Mouse (Mus musculus): ENCODE measurements at regions not wholly inside any gene's neighbourhood (a gene's known extent, or its start where the extent isn't known, plus 50 kb on each side); places are given as distances from the start of the nearest gene placed in this dataset.

DNA sequence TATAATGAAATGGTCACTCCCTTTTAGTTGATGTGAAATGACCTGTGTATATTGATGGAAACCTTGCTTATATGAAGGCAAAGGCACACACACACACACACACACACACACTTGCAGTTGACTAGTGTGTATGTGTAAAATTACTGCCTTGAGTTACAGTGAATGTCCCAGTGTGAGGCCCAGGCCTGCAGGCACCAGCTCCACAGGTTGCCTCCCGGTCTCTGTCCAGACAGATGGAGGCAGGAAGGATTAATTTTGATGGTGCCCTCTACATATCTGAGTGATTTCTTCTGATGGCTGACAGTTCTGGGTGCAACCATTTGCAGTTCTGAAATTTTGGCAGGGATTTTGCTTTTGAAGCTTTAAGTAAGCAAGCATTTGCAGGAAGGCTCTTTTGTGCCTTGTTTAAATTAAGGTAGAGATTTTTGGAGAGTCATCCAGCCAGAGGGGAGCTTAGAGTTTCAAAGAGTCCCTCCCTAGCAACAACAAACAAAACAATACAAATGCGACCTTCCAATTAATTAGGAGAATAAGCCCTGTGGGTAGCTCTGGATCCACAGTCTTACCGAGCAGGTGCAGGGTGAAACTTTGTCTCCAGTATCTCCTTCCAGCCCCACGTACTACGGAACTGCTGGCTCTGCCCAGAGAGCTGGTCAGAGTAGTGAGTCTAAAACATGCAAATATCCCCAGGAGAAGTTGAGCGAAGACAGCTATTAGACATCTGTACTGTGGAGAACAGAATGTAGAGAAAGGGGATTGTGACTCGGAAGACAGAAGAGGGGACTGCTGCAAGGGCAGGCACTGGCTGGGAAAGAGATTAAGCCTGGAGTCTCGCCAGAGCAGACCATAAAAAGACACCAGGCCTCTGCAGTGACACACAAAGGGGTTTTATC lies 87.5 kb upstream of the Tut7 start:
- DNase-seq = no peak

DNA sequence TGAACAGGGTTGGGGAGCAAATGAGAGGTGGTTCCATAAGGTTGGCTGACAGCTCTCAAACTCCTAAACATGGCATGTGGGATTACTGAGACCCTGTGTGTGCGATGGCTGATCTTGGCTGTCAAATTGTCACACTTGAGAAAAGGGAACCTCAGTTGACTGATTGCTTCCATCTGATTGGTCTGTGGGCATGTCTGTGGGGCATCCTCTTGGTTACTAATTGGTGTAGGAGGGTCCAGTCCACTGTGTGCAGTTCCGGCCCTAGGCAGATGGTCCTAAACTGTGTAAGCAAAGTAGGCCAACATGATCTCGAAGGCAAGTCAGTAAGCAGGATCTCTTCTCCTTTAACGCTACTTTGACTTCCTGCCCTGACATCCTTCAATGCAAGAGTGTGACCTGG lies 86.5 kb upstream of the Tut7 start:
- no peak for DNase-seq

- DNase-seq = no peak
Measured at GRCm38 (mm10) chr13:59908786-59909185, 85.8 kb upstream of the Tut7 start.

DNA sequence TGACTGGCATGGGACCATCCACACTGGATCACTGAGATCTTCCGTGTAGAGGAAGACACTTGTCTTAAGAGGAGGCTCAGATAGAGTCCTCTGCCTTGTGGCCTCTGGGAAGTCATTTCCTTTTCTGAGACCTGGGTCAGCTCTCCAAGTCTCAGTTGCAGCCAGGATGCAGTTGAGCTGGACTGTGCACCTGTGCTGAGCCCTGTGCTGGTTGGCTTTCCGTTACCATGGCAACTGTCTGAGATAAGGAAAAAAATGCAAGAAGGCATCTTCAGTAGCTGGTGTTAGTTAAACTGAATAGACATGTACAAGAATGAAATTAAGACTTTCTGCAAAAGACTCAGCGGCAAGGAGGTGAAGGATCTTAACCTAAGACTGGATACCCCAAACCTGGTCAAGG lies 82.5 kb upstream of the Tut7 start:
- DNase-seq = no peak

DNA sequence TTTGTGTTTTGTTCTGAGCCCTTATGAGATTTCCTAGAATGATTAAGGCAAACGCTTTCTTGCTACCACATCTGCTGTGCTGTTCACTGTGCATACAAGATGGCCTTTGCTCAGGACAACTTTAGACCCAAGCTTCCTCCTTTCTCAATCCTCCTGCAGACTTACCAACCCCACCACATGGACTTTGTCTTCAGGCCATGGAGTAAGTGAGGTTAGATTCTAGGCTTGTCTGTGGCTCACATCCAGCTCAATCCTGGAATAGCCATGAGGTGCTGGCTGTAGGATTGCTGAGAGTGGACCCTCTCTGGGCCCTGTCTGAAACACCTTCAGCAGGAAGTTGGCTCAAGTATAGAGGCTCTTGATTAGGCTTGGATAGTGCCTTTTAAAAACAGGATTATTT lies 81.5 kb upstream of the Tut7 start:
- no peak for DNase-seq

GRCm38 (mm10) chr13:59899521-59899920 lies 76.6 kb upstream of the Tut7 start:
- no peak for DNase-seq

GRCm38 (mm10) chr13:59895754-59896153 lies 72.8 kb upstream of the Tut7 start:
- no peak for DNase-seq

- no peak for DNase-seq
Measured at GRCm38 (mm10) chr13:59894094-59894493, 71.1 kb upstream of the Tut7 start.

GRCm38 (mm10) chr13:59892961-59893360 lies 70.0 kb upstream of the Tut7 start:
- DNase-seq = no peak

- DNase-seq = no peak
Measured at GRCm38 (mm10) chr13:59892340-59892739, 69.4 kb upstream of the Tut7 start.

DNA sequence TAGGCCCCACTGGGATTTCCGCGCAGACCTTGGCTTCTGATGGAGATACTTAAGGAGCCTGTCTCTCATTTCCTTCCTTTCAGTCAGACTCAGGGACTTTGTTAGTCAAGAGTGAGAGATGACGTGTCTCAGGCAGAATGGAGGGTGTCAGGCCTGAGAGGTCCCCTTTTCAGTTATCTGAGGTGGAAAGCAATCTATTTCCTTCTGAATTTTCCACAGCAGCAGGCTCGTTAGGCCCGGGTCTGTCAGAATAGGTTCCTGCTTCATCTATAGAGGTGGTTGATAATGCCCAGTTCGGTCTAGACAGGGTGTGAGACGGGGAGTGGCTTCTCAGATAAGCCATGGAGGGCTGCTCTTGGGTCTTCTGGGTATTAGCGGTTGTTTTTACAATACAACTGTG lies 68.8 kb upstream of the Tut7 start:
- no peak for DNase-seq

DNA sequence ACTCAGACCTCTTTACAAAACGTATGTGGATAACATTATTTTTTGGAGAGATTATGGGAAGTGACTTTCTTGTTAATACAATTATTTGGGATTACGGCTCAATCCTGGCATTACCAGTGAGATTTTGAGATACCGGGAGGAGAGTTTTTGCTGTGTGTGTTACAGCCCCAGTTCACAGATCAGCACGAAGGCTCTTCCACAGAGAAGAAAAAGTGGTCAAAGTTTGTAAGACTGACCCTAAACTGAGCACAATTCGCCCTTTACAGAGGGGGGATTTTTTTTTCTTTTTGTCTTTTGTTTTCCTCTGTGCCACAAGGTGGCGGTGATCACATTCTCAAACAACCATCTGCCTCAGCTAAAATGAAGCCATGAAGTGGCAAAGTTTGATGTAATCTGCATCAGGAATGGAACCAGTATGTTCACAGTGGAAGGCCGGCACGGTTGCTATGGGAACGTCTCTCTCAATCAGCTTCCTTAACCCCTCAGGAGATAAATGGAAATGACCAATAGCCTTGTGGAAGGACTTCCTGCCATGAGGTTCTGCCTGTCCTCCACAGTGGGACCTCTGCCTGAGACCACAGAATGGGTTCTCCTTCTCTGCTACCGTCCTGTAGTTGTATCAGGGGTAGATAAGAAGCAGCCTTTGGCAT lies 66.6 kb upstream of the Tut7 start:
- DNase-seq = peak; percentile 34

- DNase-seq = no peak
Measured at GRCm38 (mm10) chr13:59888038-59889016, 65.4 kb upstream of the Tut7 start.

DNA sequence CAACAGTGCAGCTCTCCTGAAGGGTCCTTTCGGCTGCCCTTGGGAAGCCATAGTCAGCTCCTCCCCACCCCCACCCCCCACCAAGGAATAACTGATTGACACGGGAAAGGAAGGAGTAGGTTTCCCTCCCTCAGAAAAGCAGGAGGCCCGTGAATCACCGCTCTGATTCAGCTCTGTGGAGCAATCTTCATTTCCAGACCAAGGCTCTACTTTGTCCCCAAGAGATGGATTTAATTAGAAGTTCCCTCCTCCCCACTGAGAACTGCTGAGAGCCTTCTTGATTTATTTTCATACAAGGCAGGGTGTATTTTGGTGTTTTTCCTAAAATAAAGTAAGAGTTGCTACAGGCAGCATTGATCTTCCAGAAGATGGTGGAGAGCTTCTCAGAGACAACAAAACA lies 64.4 kb upstream of the Tut7 start:
- peak; percentile 39 for DNase-seq

- DNase-seq = no peak
Measured at GRCm38 (mm10) chr13:59886572-59886971, 63.6 kb upstream of the Tut7 start.

GRCm38 (mm10) chr13:59881989-59882784 lies 59.2 kb upstream of the Tut7 start:
- DNase-seq = no peak

DNA sequence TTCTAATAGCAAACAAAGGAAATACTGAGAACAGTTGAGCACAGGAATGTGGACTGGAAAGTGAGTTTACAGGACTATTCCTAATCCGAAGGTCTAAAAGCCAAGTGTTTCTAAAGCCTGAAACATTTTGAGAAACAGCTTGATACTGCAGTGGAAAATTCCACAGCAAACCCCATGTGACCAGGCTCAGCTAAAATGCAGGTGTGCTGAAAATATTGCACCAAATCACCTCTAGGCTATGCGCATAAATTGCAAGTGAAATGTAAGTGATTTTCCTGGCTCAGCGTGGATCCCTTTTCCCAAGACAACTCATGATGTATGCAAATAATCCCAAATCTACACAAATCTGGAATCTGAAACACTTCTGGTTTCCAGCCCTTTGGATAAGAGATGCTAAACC lies 57.1 kb upstream of the Tut7 start:
- DNase-seq = no peak

- no peak for DNase-seq
Measured at GRCm38 (mm10) chr13:59875637-59876036, 52.7 kb upstream of the Tut7 start.

GRCm38 (mm10) chr13:59874137-59874931 lies 51.4 kb upstream of the Tut7 start:
- no peak for DNase-seq
